Mouse (Mus musculus) Muller cell, postnatal 12 days (primary cell): ENCODE measurements around the gene Zfp367.

Source experiments
- DNase-seq: peaks from one replicate; pipeline ENCODE4 v3.0.0-alpha.2; 2015; ENCODE audit errors: inconsistent ontology term

Gene Zfp367

GRCm38 (mm10) chr13:64090278-64090677 is 62.7 kb downstream of the Zfp367 start:
- no peak for DNase-seq

GRCm38 (mm10) chr13:64089130-64089529 is 63.9 kb downstream of the Zfp367 start, which contains the start of gene Hsd17b3:
Gene Hsd17b3, minus strand, starts transcription at chr13:64089230.
- DNase-seq = no peak

- no peak for DNase-seq
Measured at GRCm38 (mm10) chr13:64088057-64088456, 64.9 kb downstream of the Zfp367 start.

GRCm38 (mm10) chr13:64086036-64086435 is 67.0 kb downstream of the Zfp367 start:
- peak; percentile 33 for DNase-seq

GRCm38 (mm10) chr13:64083331-64083730 is 69.7 kb downstream of the Zfp367 start:
- DNase-seq = no peak
